Mouse (Mus musculus): Measurements from ENCODE around the gene Prpf8. TPM values are rescaled to one million over a fixed set of nuclear protein-coding genes. Genes with fewer than 3 reads are reported as not detected.

Gene Prpf8
- total RNA-seq, 2 experiments from 2014 or later = 64.9 to 68.5 TPM

DNA sequence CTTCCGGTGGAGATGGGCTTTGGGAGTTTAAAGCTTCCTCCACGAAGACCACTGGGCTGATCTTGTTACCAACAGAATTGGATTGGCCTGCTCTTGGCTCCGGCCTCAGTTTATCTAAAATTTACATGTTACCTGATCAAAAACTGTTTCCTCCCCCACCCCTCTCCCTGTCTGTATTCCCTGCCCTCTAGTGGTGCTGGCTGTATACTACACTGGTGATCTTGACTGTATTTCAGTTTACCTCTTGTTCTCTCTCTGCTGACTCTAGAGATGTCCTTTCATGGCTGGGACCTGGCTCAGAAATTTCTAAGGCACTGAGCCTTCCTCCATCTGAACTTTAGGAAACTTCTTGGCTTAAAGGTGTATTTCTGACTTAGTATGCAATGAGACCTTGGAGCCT, 28.4 kb upstream of the Prpf8 start:
- no peak for DNase-seq
- intact Hi-C loops (cut with DNase I; ENCODE audit: low total_unique reads) = no loop called here

DNA sequence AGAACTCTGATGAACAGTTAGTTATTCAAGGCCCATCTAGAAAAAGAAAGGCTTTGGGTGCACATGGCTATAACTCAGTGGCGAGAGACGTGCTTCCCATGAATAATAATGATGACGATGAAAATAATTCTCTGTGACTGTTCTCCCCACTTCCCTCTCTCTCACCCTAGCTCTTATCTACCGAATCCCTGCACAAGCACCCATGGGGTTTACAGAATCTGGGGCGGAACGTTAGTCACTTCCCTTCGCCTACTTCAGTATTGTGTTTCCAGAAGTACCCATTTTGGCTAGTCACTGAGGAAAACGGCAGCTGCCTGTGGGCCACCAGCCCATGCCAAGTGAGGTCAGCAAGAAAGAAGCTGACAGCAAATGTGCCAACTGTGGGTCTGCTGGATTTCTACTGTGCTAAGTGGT, 28.0 kb upstream of the Prpf8 start:
- peak; percentile 68 for DNase-seq

DNA sequence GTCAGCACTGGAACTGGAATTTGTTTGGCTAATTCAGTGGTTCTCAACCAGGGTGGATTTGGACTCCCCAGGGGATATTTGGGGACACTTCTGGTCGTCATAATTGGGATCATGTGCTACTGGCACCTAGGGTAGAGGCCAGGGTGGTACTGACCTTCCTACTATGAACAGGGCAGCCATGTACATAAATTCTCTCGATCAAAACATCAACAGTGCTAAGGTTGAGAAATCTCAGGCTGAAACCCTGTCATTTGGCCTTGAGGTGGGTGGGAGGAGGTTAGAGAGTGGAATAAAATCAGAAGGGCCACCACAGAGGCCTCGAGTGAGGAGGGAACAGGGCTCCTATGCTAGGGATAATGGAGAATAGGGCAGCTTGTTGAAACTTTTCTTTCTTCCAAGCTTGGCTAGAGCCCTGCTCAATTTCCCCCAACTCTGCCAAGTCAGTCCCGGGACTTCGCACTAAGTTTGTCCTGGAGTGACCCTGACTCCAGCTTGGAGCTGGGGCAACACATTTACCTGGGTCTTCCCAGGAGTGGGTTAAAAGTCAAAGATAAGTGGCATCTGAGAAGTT, 27.4 kb upstream of the Prpf8 start:
- intact Hi-C loops (cut with DNase I; ENCODE audit: low total_unique reads) = no loop called here
- peak; percentile 66 for DNase-seq

More for the DNA sequence above, 28.0 kb upstream of the Prpf8 start:
- intact Hi-C loops (cut with DNase I; ENCODE audit: low total_unique reads) = no loop called here

DNA sequence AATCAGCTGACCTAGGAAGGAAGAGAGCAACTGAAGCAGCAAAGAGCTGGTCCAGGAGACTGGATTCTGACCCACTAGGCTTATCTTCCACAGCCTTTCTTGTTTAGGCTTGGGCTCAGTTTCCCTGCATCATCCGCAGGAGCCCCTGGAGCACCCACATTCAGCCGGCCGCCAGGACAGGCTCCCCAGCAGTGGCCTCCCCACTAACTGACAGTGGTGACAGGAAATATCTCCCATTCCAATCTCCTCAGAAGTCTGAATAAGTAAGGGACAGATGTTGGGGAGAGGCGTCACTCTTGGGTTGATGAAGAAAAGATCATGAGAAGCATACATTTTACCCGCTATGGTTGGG, 26.9 kb upstream of the Prpf8 start:
- intact Hi-C loops (cut with DNase I; ENCODE audit: low total_unique reads) = no loop called here
- no peak for DNase-seq

DNA sequence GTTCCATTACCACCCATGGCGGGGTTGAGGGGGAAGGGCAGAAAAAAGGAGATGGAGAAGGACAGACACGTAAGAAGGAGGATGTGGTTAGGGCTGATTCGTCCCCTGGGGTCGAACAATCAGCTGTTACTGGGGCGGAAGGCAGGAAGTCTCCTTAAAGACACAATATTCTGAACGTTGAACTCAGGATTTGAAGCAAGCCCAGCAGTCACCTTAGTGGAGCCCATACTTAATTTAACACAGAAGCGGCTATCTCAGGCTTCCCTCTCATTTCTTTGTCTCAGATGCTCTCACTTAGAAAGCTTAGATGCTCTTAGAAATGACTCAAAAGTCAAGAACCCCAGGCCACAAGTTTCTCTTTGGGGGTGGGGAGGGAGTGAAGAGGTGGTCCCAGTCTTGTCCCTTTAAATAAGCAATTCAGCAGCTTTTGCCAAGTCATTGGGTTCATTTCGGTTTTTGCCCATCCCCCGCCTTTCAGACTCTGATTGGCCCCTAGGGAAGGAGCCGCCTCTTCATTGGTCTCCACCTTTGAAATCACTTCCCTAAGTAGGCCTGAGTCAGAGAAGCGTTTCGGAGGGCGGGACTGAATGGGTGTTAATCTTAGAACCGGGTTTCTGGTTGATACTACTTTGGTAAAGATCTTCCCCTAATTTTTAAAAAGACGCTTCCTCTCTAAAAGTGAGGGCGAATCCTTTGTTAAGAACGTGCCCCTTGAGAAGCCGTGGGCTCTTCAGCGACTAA, 26.3 kb upstream of the Prpf8 start:
- intact Hi-C loops (cut with DNase I; ENCODE audit: low total_unique reads) = no loop called here
- peak; percentile 89 for DNase-seq

DNA sequence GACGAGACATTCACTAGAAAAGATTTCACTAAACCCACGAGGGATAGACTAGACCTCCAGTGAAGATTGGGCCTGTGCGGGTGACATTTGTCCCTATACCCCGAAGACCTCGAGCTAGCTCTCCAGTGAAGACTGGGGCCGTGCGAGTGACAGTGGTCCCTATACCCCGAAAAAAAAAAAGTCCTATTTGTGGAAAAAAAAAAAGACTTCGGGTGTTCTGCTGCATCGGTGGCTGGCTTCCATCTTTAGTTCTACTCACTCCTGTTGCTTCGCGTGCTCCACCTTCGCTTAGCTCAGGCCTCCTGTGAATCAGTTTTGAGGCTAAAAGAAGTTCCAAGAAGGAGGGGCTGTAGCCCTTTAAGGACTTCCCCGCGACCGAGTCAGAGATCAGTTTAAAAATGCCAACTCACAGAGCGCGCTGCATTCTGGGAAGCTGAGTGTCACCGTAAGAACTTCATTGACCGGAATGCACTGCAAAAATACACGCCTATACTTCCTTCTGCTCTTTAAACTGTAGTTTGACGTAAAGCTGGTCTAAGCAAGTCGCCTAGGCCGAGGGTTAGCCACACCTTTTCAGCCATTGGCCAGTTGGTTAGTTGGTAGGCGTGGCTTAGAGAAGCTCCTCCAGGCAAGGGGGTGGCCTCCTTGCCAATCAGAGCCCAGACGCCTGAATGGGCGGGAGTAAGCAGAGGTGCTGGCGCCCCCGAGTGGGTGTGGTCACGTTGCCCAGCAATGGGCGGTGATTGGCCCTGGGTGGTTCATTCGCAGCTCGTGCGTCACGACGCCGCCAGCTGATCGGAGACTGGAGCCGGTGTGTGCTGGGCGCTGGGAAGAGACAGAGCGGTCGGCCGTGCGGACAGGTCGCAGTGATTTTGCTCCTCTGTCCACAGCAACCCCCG, 25.5 kb upstream of the Prpf8 start, which contains the start of gene Tlcd2:
TSS of gene Tlcd2 (plus strand) at position 872 of the 899 bp plus-strand sequence.
- intact Hi-C loops (cut with DNase I; ENCODE audit: low total_unique reads) = no loop called here
- DNase-seq = peak; percentile 100

DNA sequence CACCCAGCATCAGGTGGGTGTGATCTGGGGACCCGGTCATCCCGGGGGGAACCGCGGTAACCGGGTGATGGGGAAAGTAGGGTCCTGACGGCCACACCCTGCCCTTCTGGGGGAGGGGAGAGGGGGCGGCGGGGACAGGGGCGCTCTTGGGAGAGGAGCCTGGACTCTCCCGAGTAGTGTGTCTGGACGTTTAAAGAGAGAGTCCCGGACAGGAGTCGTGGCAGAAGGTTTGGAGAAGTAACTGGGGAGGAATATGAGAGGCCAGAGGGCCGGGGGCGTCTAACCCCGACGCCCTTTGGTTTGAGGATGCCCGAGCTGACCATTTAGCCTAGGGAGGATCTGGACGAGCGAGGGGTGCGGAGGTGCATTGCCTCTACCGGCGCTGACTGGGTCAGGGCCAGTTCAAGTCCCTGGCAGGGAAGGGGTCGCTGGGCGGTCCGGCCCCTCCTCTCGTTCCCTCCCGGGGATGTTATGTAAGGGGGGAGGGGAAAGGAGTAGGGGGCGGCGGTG, 24.8 kb upstream of the Prpf8 start:
- intact Hi-C loops (cut with DNase I; ENCODE audit: low total_unique reads) = no loop called here
- DNase-seq = no peak

DNA sequence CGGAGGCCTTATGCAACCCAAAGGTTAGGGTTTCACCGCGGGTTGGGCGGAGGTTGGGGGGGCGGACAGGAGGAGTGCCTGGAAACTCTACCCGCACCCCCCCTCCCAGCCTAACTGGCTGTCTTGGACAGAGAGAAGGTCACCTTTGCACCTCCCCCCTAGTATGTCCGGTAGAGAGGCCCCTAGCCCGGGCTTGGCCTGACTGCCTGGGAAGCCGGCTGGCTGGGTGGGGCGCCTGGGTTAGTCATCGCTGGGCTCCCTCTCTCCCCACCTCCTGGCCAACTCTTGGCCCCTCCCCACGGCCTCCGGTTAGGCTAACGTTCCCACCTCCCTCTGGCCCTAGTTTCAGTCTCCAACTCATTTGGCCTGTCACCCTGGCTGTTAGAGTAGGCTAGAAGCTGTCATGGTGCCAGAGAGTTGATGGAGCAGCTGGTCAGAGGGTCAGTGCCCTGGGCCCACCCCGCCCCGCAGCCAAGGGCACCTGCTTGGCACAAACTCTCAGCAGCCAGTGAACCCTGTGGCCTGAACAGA, 24.3 kb upstream of the Prpf8 start:
- intact Hi-C loops (cut with DNase I; ENCODE audit: low total_unique reads) = no loop called here
- DNase-seq = peak; percentile 96

DNA sequence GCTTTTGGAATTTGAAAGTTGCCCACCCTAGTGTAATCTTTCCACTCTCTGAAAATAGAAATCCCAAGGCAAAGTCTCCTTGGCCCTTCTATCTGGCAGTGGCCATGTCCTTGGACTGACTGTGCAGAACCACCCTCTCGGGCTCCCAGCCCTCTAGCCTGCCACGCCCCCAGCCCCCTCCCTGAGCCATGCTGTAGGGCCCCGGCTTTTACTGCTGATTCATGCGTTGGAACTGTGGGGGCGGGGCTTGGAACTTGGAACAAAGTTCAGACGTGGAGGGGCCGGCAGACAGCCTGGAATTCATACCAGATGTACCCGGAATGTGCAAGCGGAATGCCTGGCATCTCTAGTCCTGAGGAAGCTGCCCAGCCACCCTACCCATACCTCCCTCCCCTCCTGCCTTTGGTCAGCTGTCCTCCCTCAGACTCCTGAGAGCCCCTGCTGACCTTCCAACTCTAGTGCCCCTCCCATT, 23.7 kb upstream of the Prpf8 start:
- peak; percentile 97 for DNase-seq
- intact Hi-C loops (cut with DNase I; ENCODE audit: low total_unique reads) = no loop called here

DNA sequence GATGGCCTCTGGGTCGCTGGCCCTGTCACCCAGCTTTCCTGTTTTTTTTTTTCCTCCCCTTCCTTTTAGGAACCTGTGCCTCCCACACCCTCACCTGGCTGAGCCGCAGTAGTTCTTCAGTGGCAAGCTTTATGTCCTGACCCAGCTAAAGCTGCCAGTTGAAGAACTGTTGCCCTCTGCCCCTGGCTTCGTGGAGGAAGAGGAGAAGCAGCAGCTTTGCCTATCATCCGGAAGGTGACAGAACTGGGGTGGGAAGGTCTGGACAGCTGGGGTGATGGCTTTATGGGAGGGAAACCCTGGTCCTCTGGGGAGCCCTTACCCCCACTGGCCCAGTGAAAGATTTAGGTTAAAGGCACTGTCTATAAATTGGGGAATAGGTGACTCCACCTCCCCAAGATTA, 23.0 kb upstream of the Prpf8 start:
- intact Hi-C loops (cut with DNase I; ENCODE audit: low total_unique reads) = no loop called here
- DNase-seq = no peak

DNA sequence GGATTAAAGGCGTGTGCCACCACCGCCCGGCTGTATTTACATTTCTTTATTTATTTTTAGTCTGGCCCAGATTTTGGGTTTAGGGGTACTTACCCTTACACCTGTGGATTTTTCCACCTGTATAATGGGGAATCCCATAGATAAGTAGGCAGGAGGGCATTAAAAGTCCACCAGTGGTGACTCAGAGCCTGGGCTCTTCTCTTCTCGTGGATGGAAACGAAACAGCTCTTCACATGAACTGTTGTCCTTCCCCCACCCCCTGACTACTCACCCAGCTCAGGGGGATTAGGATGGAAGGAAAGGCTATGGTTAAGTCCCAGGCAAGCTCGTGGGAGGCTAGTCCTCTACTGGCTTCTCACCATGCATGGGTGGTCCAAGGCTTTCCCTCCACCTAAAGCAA, 22.2 kb upstream of the Prpf8 start:
- no peak for DNase-seq
- intact Hi-C loops (cut with DNase I; ENCODE audit: low total_unique reads) = no loop called here

DNA sequence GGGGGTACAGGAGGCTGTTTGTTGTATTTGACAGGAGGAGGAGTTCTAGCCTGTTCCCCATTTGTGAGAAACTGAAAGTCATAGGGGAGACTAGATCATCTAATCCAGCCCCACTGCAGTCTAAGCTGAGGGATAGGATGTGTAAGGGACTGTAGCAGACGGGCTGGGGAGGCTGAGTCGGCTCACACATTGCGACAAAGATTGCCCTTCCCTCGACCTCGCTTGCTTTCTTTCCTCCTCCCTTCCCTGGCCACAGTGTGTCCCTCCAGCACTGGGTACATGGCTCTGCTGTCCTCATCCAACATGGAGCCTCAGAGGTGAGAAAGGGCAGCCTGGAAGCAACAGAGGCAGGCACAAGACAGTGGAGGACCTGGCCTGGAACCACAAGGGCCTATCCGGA, 21.6 kb upstream of the Prpf8 start:
- intact Hi-C loops (cut with DNase I; ENCODE audit: low total_unique reads) = no loop called here
- DNase-seq = no peak

DNA sequence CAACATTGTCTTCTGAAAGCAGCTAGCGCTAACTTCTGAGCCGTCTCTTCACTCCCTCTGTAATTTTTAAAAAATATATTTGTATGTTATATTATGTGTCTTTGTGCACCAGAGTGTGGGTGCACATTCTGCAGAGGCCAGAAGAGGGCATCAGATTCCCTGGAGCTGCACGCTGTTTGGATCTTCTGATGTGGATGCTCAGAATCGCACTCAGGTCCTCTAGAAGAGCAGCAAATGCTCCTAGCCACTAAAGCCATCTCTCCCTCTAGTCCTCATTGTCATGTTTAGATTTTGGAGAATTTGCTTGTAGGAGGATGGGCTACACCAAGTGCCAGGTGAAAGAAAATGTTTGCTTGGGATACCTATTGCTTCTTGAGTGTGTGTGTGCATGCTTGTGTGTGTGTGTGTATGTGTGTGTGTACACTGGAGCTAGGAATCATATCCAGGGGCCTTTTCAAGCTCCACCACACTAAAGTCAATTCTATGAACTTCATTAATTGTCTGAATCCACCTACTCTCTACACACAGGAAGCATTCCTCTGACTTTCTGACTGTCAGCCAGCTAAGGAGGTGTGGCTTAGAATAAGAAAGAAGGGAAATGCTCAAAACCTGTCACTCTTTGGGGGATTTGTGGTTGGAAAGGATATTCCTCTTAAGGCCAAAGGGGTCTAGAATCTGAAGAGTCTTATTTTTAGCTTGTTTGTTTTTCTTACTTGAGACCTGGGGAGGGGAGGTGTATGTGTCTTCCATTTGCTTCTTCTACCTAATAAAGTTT, 19.7 kb upstream of the Prpf8 start:
- intact Hi-C loops (cut with DNase I; ENCODE audit: low total_unique reads) = no loop called here
- no peak for DNase-seq

DNA sequence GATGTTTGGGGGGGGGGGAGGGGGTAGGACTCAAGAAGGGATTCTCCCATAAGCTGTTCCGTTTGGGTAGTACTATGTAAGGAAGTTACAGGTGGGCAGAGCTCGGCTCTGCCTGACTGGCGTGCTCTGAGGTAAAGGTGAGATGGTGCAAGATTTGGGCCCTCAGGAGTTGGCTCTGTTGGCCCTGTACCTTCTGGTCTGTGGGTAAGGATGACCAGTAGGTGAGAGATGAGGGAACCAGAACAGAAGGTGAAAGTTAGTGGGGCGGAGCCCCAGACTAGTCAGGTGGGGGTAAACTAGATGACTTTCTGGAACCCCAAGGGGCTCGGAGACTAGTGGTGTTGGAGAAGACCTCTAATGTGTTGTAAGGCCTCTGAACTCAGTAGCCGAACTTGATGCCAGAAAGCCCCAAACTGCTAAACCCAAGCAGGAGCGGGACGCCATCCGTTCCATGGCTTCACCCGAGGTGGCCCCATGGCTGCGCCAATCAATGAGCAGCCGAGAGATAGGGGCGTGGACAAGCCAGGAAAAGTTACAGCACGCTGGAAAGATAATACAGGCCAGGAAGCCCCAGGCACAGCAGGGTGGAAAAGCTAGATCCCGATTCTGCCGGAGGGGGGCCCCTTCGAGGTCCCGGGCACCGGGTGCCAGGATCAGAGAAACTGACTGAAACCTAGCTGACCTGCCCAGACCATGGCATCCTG, 19.0 kb upstream of the Prpf8 start:
- intact Hi-C loops (cut with DNase I; ENCODE audit: low total_unique reads) = no loop called here
- DNase-seq = peak; percentile 84

DNA sequence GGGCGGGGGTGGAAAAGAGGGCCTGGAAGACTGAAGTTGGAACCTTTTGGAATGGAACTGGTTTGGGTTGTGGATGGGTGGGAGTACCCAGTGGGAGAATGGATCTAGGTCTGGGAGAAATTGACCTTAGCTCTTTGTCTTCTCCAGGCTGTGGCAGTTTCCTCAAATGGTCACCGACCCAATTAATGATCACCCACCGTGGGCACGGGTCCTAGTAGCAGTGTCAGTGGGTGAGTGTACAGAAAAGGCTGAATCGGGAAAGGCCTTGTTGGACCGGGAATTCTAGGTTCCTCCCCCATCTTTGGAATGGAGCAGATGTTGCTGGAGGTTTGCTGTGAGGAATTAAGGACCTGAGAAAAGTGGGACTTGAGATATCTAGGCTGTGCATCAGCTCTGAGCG, 18.2 kb upstream of the Prpf8 start:
- no peak for DNase-seq
- intact Hi-C loops (cut with DNase I; ENCODE audit: low total_unique reads) = no loop called here

DNA sequence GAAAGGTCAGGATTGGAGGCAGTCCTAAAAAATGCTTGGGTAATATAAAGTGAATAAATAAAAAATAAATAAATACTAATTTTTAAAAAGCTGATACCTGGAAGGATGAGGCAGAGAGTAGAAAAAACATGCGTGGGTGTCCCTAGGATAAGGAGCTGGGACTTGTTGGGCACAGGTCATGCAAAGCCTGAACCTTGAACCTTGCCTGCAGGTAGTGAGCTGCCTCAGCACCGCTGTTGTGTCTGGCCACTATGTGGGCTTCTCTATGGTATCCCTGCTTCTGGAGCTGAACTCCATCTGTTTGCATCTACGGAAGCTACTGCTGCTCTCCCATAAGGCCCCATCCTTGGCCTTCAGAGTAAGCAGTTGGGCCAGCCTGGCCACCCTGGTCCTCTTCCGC, 17.4 kb upstream of the Prpf8 start:
- intact Hi-C loops (cut with DNase I; ENCODE audit: low total_unique reads) = no loop called here
- DNase-seq = no peak

DNA sequence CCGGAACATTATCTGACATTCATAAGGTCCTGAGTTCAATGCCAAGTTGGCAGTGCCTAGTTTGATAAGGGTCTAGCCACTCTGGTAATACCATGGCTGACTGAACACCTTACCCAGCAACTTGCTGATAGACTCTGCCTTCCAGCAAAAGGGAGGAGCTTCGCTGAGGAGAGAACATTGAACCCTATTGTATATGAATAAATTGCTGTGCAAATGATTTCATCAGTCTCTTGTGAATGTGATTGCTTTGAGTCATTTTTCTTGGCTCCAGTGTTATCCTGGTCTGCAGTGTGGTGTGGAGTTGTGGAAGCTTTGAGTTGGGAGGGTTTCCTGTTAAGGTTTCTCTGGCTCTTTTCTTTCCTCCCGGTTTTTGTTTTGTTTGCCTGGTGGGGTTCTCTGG, 15.9 kb upstream of the Prpf8 start:
- DNase-seq = no peak
- intact Hi-C loops (cut with DNase I; ENCODE audit: low total_unique reads) = no loop called here

DNA sequence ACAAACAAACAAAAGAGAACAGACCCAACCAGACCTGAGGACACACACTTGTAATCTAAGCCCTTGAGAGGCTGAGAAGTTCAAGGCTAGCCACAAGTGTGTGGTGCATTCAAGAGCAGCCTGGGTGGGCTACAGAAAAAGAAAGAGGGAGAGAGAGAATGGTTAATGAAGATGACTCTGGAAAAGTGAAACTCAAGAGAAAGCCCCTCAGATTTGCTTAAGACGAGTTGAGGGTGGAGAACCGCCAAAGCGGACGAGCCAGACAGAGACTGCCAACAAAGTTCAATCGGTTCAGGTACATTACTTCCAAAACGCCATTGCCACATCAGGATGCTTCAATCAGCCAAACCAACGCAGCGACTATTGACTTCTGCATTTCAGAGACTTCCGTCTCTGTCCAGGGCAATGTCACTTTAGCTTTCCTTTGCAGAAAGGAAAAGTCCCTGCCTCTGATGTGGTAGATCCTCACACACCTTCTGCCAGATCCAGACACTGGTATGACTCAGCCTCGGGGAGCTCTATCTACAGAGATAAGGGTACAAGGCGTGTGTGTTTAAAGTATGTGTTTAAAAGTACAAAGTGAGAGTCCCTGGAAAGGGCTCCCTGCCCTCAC, 14.0 kb upstream of the Prpf8 start:
- intact Hi-C loops (cut with DNase I; ENCODE audit: low total_unique reads) = no loop called here
- DNase-seq = no peak
